Mouse (Mus musculus) neural tube, embryonic 12.5 days (tissue): Measurements from ENCODE around the gene Shd. TPM values are rescaled to one million over a fixed set of nuclear protein-coding genes. Genes with fewer than 3 reads are reported as not detected.
A peak's percentile ranks its signal among the peaks of the same experiment; 100 is the strongest.

Experiments used
- ATAC-seq: fragments of 200-750 bp; cut with Nextera tagmentation; 2 replicates; pipeline ENCODE4 v1.8.0; 2017; ENCODE audit warnings: low read depth, mild to moderate bottlenecking, moderate TSS enrichment, moderate library complexity; ENCODE audit not compliant: low FRiP score
- H3K27ac ChIP-seq: fragments of 300-500 bp; sonication (generic); 2 replicates; pipeline ENCODE4 v1.5.1; 2016
- H3K27me3 ChIP-seq: fragments of 300-500 bp; sonication (generic); replicated peaks from 2 replicates; pipeline ENCODE4 v1.6.1; 2016; ENCODE audit warnings: mild to moderate bottlenecking
- H3K36me3 ChIP-seq: fragments of 300-500 bp; sonication (generic); 2 replicates; pipeline ENCODE4 v1.6.1; 2016; ENCODE audit warnings: mild to moderate bottlenecking
- H3K4me1 ChIP-seq: fragments of 300-500 bp; sonication (generic); 2 replicates; pipeline ENCODE4 v1.6.1; 2016
- H3K4me2 ChIP-seq: fragments of 300-500 bp; sonication (generic); replicated peaks from 2 replicates; pipeline ENCODE4 v1.6.1; 2016; ENCODE audit warnings: mild to moderate bottlenecking
- H3K4me3 ChIP-seq: fragments of 300-500 bp; sonication (generic); 2 replicates; pipeline ENCODE4 v1.5.1; 2016
- H3K9ac ChIP-seq: fragments of 300-500 bp; sonication (generic); 2 replicates; pipeline ENCODE4 v1.6.1; 2016; ENCODE audit warnings: mild to moderate bottlenecking
- H3K9me3 ChIP-seq: fragments of 300-500 bp; sonication (generic); 2 replicates; pipeline ENCODE4 v1.6.1; 2016; ENCODE audit warnings: mild to moderate bottlenecking
- WGBS: fragments of 180-500 bp; shearing (Covaris S2); methylation state at CpG from one replicate; pipeline ENCODE4 v1.1.7; 2016; 5-methylcytosine and 5-hydroxymethylcytosine counted together
- polyA plus RNA-seq: library from polyadenylated mRNA; unstranded; fragments of >200 nt; fragmentation: Nextera tagmentation; extraction: Ambion mirVana; gene quantifications from 2 replicates; pipeline ENCODE4 v1.2.1, GENCODE M21; 2016

Shd gene
- polyA plus RNA-seq, 1 experiment from 2014 or later: 143 TPM

GRCm38 (mm10) chr17:55996007-55996406, 25.7 kb downstream of the Shd start:
- peaks cover 17% of the 10 kb centered on the region for H3K27me3 ChIP-seq
- H3K4me1 ChIP-seq: 0 out of 2 replicates have a peak, but pooled peaks cover 7% of the 10 kb centered on the region
- 90% methylated on average over 15 of the region's 15 CpGs for WGBS
- no peak overlapping the region for H3K4me3 ChIP-seq
- H3K9ac ChIP-seq: peak overlapping the region; percentile 17; the same call in 1 of the 2 replicates
- H3K4me2 ChIP-seq: no peak overlapping the region
- H3K36me3 ChIP-seq: peaks cover 47% of the 10 kb centered on the region
- ATAC-seq: no peak
- H3K27ac ChIP-seq: no peak overlapping the region
- no peaks in the 10 kb centered on the region for H3K9me3 ChIP-seq

DNA sequence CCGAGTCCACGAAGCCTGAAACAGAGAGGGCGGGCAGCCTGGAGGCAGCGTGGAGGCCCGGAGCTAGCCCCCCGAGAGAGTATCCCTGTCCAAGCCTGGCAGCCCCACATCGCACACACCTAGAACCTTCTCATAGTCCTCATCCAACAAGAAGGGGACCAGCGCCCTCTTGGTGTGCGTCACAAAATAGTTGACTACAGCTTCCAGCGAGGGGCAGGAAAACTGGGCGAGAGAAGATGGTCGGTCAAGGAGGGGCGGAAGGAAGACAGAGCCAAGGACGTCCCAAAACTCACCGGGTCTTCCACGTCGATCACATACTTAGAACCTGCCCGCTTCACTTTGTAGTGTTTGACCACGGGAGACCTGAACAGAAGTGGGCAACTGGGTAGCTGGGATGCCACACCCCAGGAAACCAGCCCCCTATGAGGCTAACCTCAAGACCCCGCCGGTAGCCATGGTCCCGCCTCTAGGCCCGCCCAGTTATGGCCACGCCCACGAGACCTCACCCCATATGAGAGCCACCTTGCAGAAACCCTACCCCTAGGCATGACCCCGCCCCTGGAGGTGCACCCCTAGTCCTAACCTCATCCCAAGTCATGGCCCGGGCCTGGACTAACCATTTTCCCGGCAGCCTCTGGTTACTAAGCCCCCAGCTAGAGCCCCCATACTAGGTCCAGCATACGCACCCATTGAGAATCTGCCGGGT, 29.7 kb downstream of the Shd start:
- Histone ChIP-seq H3K36me3 (peaks cover 20% of the 10 kb centered on the region), H3K9me3 (no peaks in the 10 kb centered on the region), H3K27ac (no peak overlapping the region), H3K4me3 (no peak overlapping the region), H3K27me3 (peaks cover 21% of the 10 kb centered on the region), H3K4me2 (peak overlapping the region; percentile 38), H3K4me1 (0 out of 2 replicates have a peak, but pooled peaks cover 7% of the 10 kb centered on the region), H3K9ac (no peak overlapping the region)
- WGBS: 7% methylated on average over 30 of the region's 30 CpGs
- ATAC-seq: peak; percentile 37; the same call in 1 of the 2 replicates

- Histone ChIP-seq H3K36me3 (no peaks in the 10 kb centered on the region), H3K27ac (no peak overlapping the region), H3K9ac (no peak overlapping the region), H3K4me3 (no peak overlapping the region), H3K4me2 (no peak overlapping the region), H3K9me3 (no peaks in the 10 kb centered on the region), H3K4me1 (peaks cover 13% of the 10 kb centered on the region), H3K27me3 (peaks cover 21% of the 10 kb centered on the region)
- no peak for ATAC-seq
- 76% methylated on average over 3 of the region's 3 CpGs for WGBS
Measured at GRCm38 (mm10) chr17:56003000-56003399, 32.7 kb downstream of the Shd start.

- Histone ChIP-seq H3K4me3 (no peak within 1 kb of the TSS), H3K4me2 (no peak within 1 kb of the TSS)
- 58% methylated on average over 13 of the region's 13 CpGs for WGBS
Measured at GRCm38 (mm10) chr17:56005415-56006061, 35.3 kb downstream of the Shd start, which contains the start of the genes Stap2 and Mpnd. Gene Stap2, minus strand, starts transcription at chr17:56005584. Gene Mpnd, plus strand, starts transcription at chr17:56005711.

GRCm38 (mm10) chr17:56006956-56007355, 36.7 kb downstream of the Shd start:
- WGBS: 54% methylated on average over 10 of the region's 10 CpGs

More at GRCm38 (mm10) chr17:56005415-56006061, 35.3 kb downstream of the Shd start, which contains the start of the genes Stap2 and Mpnd:
- 0 out of 2 replicates have a peak within 1 kb of the TSS, but pooled peaks have one; percentile 6 for H3K9ac ChIP-seq
- ATAC-seq: no peak
- peaks cover 15% of the 10 kb centered on the region for H3K4me1 ChIP-seq
- H3K9me3 ChIP-seq: no peaks in the 10 kb centered on the region
- H3K27me3 ChIP-seq: peaks cover 9% of the 10 kb centered on the region
- H3K27ac ChIP-seq: no peak within 1 kb of the TSS
- no peaks in the 10 kb centered on the region for H3K36me3 ChIP-seq

DNA sequence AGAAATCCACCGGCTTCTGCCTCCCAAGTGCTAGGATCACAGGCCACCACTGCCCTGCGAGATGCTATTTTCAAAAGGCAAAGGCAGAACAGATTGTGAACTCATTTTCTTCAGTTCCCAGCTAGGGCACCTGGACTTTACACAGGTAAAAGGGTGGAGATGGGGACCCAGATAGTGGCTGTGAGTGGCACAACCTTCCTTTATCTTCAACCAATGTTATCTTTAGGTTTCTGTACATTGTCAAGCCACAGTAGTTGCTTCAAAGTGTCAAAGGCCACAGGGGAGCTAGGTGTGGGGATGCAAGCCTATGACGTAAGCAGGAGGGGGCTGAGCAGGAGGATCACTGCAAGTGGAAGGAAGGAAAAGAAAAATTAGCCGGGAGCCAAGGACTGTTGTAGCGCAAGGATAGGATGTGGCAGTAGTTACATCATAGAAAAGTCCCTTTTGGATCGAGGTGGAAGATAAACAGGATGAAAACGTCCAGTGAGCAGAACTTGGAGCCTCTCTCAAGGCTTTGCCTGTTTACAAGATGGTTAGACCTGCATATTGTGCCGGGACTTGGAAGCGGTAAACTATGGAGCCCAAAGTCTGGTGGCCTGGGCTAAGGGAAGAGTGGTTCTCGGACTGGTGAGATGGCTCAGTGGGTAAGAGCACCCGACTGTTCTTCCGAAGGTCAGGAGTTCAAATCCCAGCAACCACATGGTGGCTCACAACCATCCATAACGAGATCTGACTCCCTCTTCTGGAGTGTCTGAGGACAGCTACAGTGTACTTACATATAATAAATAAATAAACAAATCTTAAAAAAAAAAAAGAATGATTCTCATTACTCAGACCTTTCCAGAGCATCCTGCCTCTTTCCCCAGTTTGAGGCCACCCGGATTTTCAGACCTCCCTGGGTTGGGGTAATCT, 37.4 kb downstream of the Shd start:
- Histone ChIP-seq H3K9me3 (no peaks in the 10 kb centered on the region), H3K4me1 (peaks cover 24% of the 10 kb centered on the region), H3K36me3 (peaks cover 18% of the 10 kb centered on the region), H3K27me3 (0 out of 2 replicates have a peak, but pooled peaks cover 3% of the 10 kb centered on the region), H3K4me3 (peak overlapping the region; percentile 20), H3K9ac (no peak overlapping the region; the same call in 1 of the 2 replicates), H3K27ac (peak overlapping the region; percentile 88), H3K4me2 (peak overlapping the region; percentile 93)
- peak; percentile 3 for ATAC-seq
- 35% methylated on average over 14 of the region's 14 CpGs for WGBS

More at GRCm38 (mm10) chr17:56006956-56007355, 36.7 kb downstream of the Shd start:
- no peak for ATAC-seq
- Histone ChIP-seq H3K27ac (no peak overlapping the region), H3K4me2 (no peak overlapping the region), H3K9ac (no peak overlapping the region), H3K4me3 (no peak overlapping the region), H3K27me3 (0 out of 2 replicates have a peak, but pooled peaks cover 4% of the 10 kb centered on the region), H3K4me1 (peaks cover 24% of the 10 kb centered on the region), H3K36me3 (peaks cover 11% of the 10 kb centered on the region), H3K9me3 (no peaks in the 10 kb centered on the region)

DNA sequence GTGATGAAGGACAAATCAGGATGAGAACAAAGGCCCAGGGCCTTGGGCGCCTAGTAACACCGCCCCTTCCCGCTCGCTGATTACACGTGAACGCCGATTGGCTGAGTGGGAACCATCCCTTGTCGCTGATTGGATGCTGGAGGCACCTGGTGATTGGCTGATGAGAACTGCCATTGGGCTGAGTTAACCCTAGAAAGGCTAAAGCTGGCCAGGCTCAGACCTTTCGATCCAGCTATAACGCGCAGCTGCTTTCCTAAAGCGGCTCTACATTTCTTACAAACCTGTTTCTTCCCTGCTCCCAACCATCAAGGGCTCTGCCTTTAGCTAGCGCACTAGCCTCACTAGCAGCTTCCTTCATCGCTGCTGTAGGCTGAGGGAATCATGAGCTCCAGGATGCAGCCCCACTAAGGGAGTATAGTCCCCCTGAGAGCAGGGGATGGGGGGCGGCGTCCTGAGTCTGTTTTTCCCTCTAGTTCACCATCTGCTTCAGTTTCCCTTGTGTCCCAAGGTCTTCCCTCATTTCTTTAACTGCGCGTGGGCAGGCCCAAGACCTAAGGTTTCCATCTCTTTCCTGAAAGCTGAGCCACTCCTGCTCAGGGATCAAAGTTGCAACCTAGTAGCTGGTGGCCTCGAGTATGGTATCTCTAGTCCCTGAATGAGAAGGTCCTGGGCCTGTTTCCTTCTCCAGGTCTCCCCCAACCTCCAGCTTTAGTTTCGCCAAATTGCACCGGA, 38.3 kb downstream of the Shd start:
- peak; percentile 93 for ATAC-seq
- Histone ChIP-seq H3K4me1 (peaks cover 24% of the 10 kb centered on the region), H3K9me3 (no peaks in the 10 kb centered on the region), H3K36me3 (peaks cover 24% of the 10 kb centered on the region), H3K27ac (peak overlapping the region; percentile 88), H3K4me3 (peak overlapping the region; percentile 68), H3K4me2 (peak overlapping the region; percentile 93), H3K9ac (peak overlapping the region; percentile 73), H3K27me3 (no peaks in the 10 kb centered on the region)
- under 1% methylated on average over 21 of the region's 21 CpGs for WGBS

- H3K4me2 ChIP-seq: peak overlapping the region; percentile 93
- peak overlapping the region; percentile 73 for H3K9ac ChIP-seq
- H3K4me3 ChIP-seq: peak overlapping the region; percentile 68
- H3K9me3 ChIP-seq: no peaks in the 10 kb centered on the region
- 1% methylated on average over 62 of the region's 62 CpGs for WGBS
- H3K4me1 ChIP-seq: peaks cover 24% of the 10 kb centered on the region
- peak; percentile 89 for ATAC-seq
- H3K36me3 ChIP-seq: peaks cover 33% of the 10 kb centered on the region
- H3K27ac ChIP-seq: peak overlapping the region; percentile 88
- no peaks in the 10 kb centered on the region for H3K27me3 ChIP-seq
Measured at GRCm38 (mm10) chr17:56009088-56009961, 39.1 kb downstream of the Shd start.

DNA sequence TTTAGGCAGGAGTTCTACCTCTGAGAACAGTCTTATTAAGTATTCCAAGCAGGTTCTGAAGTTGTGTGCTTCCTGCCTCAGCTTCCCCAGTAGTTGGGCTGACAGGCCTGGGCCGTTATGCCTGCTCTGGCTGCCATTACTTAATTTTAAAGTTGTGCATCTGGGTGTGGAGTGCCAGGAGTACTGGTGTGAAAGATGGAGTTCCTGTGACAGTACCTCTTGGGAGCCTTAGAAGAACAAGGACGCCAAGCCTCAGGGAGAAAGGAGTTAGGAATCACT, 39.6 kb downstream of the Shd start:
- Histone ChIP-seq H3K4me1 (peaks cover 24% of the 10 kb centered on the region), H3K9ac (peak overlapping the region; percentile 73), H3K36me3 (peaks cover 36% of the 10 kb centered on the region), H3K9me3 (no peaks in the 10 kb centered on the region), H3K27ac (no peak overlapping the region), H3K4me3 (peak overlapping the region; percentile 68), H3K27me3 (no peaks in the 10 kb centered on the region), H3K4me2 (peak overlapping the region; percentile 93)
- no peak for ATAC-seq
- whole genome bisulfite sequencing: 52% methylated on average over 2 of the region's 2 CpGs

GRCm38 (mm10) chr17:56010255-56010654, 40.0 kb downstream of the Shd start:
- H3K4me3 ChIP-seq: peak overlapping the region; percentile 68
- H3K27ac ChIP-seq: no peak overlapping the region
- H3K4me2 ChIP-seq: peak overlapping the region; percentile 93
- peaks cover 39% of the 10 kb centered on the region for H3K36me3 ChIP-seq
- no peaks in the 10 kb centered on the region for H3K9me3 ChIP-seq
- H3K4me1 ChIP-seq: peaks cover 24% of the 10 kb centered on the region
- WGBS: 72% methylated on average over 14 of the region's 14 CpGs
- H3K9ac ChIP-seq: peak overlapping the region; percentile 73
- H3K27me3 ChIP-seq: no peaks in the 10 kb centered on the region
- no peak for ATAC-seq
